Mouse (Mus musculus) olfactory bulb, adult 2 months (tissue): ENCODE measurements around the gene Hsf2. TPM values are rescaled to one million over a fixed set of nuclear protein-coding genes. Genes with fewer than 3 reads are reported as not detected.
A peak's percentile ranks its signal among the peaks of the same experiment; 100 is the strongest.
"Not testable (repeated sequence)": the region's sequence is repeated elsewhere in the genome, so short reads cannot be mapped to it uniquely, and the experiment has no call there.

Experiments
- H3K27ac ChIP-seq: fragments of 200-500 bp; 2 replicates; pipeline ENCODE4 v1.5.1; 2012; ENCODE audit warnings: low read depth, low read length; ENCODE audit not compliant: insufficient read depth
- H3K4me1 ChIP-seq: fragments of 200-500 bp; 2 replicates; pipeline ENCODE4 v1.6.1; 2012; ENCODE audit warnings: low read length; ENCODE audit not compliant: control insufficient read depth, insufficient read depth
- H3K4me3 ChIP-seq: fragments of 200-500 bp; 2 replicates; pipeline ENCODE4 v1.5.1; 2012; ENCODE audit warnings: mild to moderate bottlenecking, low read depth, low read length, moderate library complexity; ENCODE audit not compliant: insufficient read depth
- CTCF ChIP-seq: fragments of 200-500 bp; IDR thresholded peaks from 2 replicates; pipeline ENCODE4 v1.5.1; 2012; ENCODE audit warnings: low read depth, mild to moderate bottlenecking, low read length, moderate library complexity; ENCODE audit not compliant: insufficient read depth
- POLR2A ChIP-seq: fragments of 200-500 bp; IDR thresholded peaks from 2 replicates; pipeline ENCODE4 v1.6.1; 2012; ENCODE audit warnings: mild to moderate bottlenecking, low read depth, low read length, moderate library complexity; ENCODE audit not compliant: insufficient read depth
- WGBS: fragments of 180-500 bp; shearing (Covaris S2); methylation state at CpG from one replicate; pipeline ENCODE4 v1.1.7; 2018; 5-methylcytosine and 5-hydroxymethylcytosine counted together
- polyA plus RNA-seq: library from polyadenylated mRNA; stranded (reverse); fragments of >200 nt; gene quantifications from 2 replicates; pipeline ENCODE4 v1.2.4, GENCODE M21; 2012; ENCODE audit warnings: low replicate concordance; ENCODE audit not compliant: missing spikeins, insufficient read depth, insufficient read length

The Hsf2 gene
- polyA plus RNA-seq, 1 experiment = not detected

DNA sequence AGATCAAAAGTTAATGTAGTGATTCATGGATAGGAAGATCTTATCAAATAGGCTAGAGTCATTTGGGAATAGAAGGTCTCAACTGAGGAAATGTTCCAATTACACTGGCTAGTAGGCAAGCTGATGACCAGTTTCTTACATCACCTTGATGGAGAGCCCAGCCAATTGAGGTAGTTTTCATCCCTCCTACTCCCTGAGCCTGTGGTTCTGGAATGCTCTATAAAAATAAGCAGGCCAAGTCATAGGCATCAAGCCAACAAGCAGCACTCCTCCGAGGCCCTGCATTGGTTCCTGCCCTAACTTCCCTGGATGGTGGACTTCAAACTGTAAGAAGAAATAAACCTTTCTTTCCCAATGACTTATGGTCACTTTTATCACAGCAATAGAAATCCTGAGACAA lies 29.1 kb downstream of the Hsf2 start:
- no peak for TF ChIP-seq CTCF
- no peak for TF ChIP-seq POLR2A
- Histone ChIP-seq H3K4me3 (no peak overlapping the region), H3K27ac (no peak overlapping the region), H3K4me1 (no peaks in the 10 kb centered on the region)
- WGBS = 55% methylated on average over 1 of the region's 1 CpGs

DNA sequence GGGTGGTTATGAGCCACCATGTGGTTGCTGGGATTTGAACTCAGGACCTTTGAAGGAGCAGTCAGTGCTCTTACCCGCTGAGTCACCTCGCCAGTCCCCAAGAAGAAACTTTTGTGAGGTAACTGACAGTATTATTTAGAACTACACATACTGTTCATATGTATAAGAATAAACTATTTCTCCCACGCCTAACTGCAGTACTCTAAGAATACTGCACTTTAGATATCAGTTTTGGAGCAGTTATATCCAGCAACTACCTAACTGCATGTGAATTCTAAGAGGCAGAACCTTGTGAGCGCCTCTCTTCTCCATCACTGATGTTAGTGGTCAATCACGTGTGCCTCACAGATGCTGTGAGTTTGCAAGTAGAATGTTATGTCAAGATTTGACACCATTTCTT lies 40.3 kb downstream of the Hsf2 start:
- TF ChIP-seq CTCF (no peak), POLR2A (no peak)
- Histone ChIP-seq H3K4me3 (no peak overlapping the region), H3K27ac (no peak overlapping the region), H3K4me1 (no peaks in the 10 kb centered on the region)
- WGBS = 90% methylated on average over 5 of the region's 5 CpGs

DNA sequence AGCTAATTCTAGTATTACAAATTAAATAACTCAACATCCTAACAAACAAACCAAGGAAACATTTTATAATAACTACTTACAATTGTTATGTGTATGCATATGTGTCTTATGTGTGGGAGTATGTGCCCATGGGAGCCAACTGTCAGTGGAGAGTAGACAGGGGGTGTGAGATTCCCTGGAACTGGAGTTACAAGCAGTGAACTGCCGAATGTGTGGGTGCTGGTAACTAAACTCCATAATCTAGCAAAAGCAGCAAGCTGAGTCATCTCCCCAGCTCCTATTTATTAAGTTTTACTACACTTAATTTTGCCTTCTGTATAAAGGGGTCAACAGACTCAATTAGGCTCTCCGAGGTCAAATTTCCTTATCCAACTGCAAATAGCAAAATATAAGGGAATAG lies 44.9 kb downstream of the Hsf2 start:
- Histone ChIP-seq H3K4me1 (no peaks in the 10 kb centered on the region), H3K4me3 (no peak overlapping the region; the same call in 1 of the 2 replicates), H3K27ac (no peak overlapping the region)
- TF ChIP-seq CTCF = no peak
- TF ChIP-seq POLR2A = no peak
- WGBS = 18% methylated on average over 2 of the region's 2 CpGs

DNA sequence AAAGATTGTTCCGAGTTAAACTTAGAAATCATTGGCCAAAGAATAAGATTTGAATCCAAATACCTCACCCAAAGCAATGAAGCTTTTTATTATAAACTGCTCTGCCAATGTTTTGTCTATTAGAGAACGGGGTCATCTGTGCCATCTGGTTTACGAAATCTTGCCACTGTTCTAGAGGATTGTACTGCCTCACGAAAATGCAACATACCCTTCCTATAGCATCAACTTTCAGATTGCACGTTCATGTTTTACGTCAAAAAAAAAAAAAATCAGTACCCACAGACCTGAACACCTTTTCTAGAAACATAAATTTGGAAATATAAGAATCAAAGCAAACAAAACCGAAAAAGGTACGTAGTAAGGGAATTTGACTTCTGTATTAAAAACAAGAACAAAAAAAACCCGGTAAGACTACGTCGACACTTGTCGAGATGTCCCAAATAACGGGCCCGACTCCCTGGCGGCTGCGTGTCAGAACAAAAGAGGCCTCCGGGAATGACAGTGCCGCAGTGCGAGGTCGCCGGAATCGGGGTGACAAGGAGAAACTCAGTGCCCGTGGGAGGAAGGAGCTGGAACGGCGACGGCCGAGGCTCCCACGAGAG lies 45.5 kb downstream of the Hsf2 start:
- H3K27ac ChIP-seq = peak overlapping the region; percentile 65
- no peaks in the 10 kb centered on the region for H3K4me1 ChIP-seq
- TF ChIP-seq CTCF (no peak), POLR2A (no peak)
- under 1% methylated on average over 28 of the region's 28 CpGs for WGBS
- H3K4me3 ChIP-seq = peak overlapping the region; percentile 70

DNA sequence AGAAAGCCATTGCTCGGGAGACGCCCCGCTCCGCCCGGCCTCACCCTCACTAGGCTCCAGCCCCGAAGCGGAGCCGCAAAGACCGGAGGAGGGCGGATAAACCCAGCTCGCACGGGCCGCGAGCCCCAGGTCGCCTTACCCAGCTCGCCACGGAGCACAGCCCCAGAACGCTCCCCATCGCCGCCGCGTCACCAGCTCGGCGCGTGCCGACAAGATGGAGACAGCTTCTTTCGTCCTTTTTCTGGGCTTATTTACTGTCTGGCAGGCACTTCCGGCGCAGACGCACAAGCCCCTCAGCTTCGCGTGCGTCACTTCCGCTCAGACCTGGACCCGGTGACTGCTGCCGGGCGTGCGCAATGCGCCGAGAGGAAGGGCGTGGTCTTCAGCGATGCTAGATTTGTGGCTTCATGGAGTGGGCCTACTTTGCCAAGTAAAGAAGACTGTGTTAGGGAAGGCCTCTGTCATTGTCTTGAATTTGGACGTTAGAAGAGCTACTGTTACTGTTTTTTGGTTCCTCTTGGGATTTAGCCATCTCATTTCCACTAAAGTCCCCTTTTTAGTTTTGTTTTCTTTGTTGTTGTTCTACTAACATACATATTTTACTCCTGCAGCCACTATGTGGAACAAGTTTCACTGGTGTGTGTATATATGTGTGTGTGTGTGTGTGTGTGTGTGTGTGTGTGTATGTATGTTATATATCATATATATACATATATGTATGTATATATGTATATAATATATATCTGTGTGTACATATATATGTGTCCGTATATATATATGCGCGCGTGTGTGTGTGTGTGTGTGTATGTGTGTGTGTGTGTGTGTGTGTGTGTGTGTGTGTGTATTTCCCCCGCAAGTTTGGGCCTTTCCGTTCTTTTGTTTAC lies 46.3 kb downstream of the Hsf2 start, which contains the start of gene Serinc1:
Gene Serinc1 (minus strand): TSS at position 313 of the 884 bp plus-strand sequence.
- peak within 1 kb of the TSS; percentile 65 for H3K27ac ChIP-seq
- H3K4me3 ChIP-seq = peak within 1 kb of the TSS; percentile 70
- 12% methylated on average over 49 of the region's 49 CpGs for WGBS
- TF ChIP-seq POLR2A (peak; percentile 72; the same call in 1 of the 2 replicates), CTCF (no peak)
- no peaks in the 10 kb centered on the region for H3K4me1 ChIP-seq

DNA sequence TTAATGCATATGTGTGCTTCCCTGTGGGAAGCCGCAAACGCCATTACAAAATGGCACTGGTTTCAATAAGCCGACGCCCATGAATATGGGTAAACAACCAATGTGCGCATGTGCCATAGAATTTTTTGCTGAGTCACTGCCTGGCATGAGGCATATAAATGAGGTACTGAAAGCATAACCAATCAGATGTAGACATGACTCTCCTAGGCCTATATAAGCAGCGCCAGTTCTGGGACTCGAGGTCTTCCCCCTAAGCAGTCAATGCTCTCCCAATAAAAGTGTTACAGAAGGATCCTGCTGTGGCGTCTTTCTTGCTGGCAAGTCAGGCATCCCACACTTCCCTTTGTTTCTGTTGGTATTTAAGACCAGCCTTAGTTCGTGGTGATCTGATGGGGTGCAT lies 57.7 kb downstream of the Hsf2 start:
- 75% methylated on average over 9 of the region's 9 CpGs for WGBS

DNA sequence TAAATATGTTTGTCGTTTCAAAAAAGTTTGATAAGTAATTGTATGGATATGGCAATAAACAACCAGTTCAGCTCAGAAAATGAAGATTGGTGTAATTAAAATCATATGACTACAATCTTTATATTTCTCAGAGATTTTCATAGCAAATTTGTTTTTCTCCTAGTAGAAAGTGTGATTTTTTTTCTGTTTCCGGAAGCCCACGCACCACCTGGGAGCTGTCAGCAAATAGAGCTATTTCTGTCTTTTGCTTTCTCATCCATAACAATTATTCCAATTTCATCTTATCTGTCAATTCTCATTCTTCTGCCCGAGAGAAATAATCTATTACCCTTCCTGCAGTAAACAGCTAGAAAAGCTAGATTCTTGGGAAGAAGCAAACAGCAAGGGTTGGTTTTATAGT lies 63.4 kb downstream of the Hsf2 start:
- no peak overlapping the region for H3K27ac ChIP-seq
- TF ChIP-seq CTCF = no peak
- WGBS = 85% methylated on average over 4 of the region's 4 CpGs
- H3K4me3 ChIP-seq = no peak overlapping the region
- H3K4me1 ChIP-seq = no peaks in the 10 kb centered on the region

More for the DNA sequence above, 57.7 kb downstream of the Hsf2 start:
- not testable (repeated sequence) for H3K4me1 ChIP-seq, H3K4me3 ChIP-seq, H3K27ac ChIP-seq

DNA sequence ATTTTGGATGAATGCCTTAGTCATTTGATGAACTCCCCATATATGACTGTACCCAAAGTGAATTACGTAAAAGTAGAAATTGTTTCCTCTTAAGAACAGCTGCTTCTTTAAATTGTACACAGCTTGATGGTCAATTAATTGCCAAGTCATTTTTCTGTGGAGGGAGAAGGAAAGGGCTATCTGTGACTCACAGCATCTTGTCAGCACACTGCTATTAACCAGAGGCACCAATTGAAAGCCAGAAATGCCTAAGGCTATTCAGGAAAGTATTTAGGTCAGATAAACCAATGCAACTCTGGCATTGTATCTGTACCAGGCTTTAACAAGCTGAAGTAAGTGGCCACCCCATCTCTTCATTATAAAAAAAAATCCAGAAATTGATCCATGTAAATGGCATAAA lies 67.5 kb downstream of the Hsf2 start:
- Histone ChIP-seq H3K27ac (no peak overlapping the region), H3K4me3 (no peak overlapping the region), H3K4me1 (no peaks in the 10 kb centered on the region)
- no peak for TF ChIP-seq CTCF
- WGBS = 86% methylated on average over 1 of the region's 1 CpGs

DNA sequence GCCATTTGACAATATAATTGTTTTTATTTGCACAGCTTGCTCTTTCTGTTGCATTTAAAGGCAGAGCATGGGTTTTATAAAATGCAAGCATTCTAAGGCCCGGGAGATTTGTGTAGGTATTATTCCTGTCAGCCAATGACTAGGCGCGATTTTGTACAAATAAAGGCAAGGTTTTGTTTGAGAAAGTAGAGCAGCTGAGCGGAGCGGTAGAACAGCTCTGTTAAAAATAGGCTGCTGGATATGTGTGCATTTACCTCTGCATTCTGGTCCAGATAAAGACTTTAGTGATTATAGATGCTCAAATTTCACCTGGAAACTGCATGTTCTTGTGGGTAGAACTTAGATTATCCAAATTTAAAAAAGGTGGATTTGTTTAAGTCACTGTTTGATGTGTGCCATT lies 71.4 kb downstream of the Hsf2 start:
- WGBS = 45% methylated on average over 5 of the region's 5 CpGs
- Histone ChIP-seq H3K4me1 (no peaks in the 10 kb centered on the region), H3K27ac (no peak overlapping the region), H3K4me3 (no peak overlapping the region)
- no peak for TF ChIP-seq POLR2A
- TF ChIP-seq CTCF = no peak

Other genes starting within 250 kb of the Hsf2 start
- gene Serinc1, start 46.1 kb downstream of the Hsf2 start, polyA plus RNA-seq = 179 and 1,210 TPM in 2 replicates
- gene Pkib, start 145.6 kb downstream of the Hsf2 start, polyA plus RNA-seq = not detected in 2 replicates